Mouse (Mus musculus) thymus, postnatal 0 days (tissue): Measurements from ENCODE around the gene Yipf4. TPM values are rescaled to one million over a fixed set of nuclear protein-coding genes. Genes with fewer than 3 reads are reported as not detected.
A peak's percentile ranks its signal among the peaks of the same experiment; 100 is the strongest.
"Not testable (repeated sequence)": the region's sequence is repeated elsewhere in the genome, so short reads cannot be mapped to it uniquely, and the experiment has no call there.

Experiments
- DNase-seq: peaks from one replicate; pipeline ENCODE4 v3.0.0-alpha.2; 2015; ENCODE audit warnings: low spot score
- polyA plus RNA-seq: library from polyadenylated mRNA; unstranded; fragments of >200 nt; fragmentation: Nextera tagmentation; extraction: Ambion mirVana; gene quantifications from 2 replicates; pipeline ENCODE4 v1.2.1, GENCODE M21; 2015

Gene Yipf4
- polyA plus RNA-seq: 95.4 and 98.3 TPM in 2 replicates

GRCm38 (mm10) chr17:74489024-74489900 lies at the start of gene Yipf4:
Gene Yipf4, plus strand, starts transcription at chr17:74489493.
- peak; percentile 97 for DNase-seq

GRCm38 (mm10) chr17:74440486-74440885 lies 48.8 kb upstream of the Yipf4 start:
- no peak for DNase-seq

DNA sequence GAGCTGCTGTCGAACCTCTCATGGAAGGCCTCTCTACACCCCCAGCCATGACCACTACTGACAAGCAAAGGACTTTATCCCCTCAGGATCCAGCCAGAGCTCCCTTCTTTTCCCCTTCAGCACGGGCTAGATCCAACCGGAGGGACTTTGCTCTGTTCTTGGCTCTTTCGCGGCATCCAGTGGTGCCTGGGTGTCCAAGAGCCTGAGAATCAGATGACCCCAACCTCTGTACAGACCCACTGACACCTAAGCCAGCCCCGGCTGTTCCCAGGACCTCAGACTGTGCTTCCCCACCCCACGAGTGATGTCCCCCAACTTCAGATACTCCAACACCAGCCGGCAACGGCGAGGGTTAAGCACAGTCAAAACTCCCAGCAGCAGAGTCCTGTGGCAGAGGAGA lies 39.5 kb upstream of the Yipf4 start:
- no peak for DNase-seq

GRCm38 (mm10) chr17:74453928-74454327 lies 35.4 kb upstream of the Yipf4 start:
- no peak for DNase-seq

DNA sequence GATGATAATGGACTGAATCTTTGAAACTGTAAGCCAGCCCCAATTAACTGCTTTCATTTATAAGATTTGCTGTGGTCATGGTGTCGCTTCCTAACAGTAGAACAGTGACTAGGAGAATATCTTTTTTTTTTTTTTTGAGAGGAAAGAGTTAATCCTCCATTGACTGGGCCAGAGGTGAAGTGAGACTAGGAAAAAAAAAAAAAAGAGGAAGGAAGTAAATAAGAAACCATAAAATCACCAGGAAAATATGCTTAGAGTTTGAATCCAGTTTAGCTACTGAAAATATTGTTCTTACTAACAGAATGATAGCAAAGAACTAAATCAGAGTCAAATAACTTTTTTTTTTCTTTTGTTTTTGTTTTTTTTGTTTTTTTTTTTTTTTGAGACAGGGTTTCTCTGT lies 34.6 kb upstream of the Yipf4 start:
- no peak for DNase-seq

- DNase-seq: no peak
Observed at GRCm38 (mm10) chr17:74455426-74455825, 33.9 kb upstream of the Yipf4 start.

GRCm38 (mm10) chr17:74456825-74457224 lies 32.5 kb upstream of the Yipf4 start:
- no peak for DNase-seq

- DNase-seq: no peak
Observed at GRCm38 (mm10) chr17:74457972-74458677, 31.2 kb upstream of the Yipf4 start.

GRCm38 (mm10) chr17:74458711-74459408 lies 30.4 kb upstream of the Yipf4 start, which contains the start of gene Nlrc4:
Gene Nlrc4, minus strand, starts transcription at chr17:74459142.
- peak; percentile 19 for DNase-seq

DNA sequence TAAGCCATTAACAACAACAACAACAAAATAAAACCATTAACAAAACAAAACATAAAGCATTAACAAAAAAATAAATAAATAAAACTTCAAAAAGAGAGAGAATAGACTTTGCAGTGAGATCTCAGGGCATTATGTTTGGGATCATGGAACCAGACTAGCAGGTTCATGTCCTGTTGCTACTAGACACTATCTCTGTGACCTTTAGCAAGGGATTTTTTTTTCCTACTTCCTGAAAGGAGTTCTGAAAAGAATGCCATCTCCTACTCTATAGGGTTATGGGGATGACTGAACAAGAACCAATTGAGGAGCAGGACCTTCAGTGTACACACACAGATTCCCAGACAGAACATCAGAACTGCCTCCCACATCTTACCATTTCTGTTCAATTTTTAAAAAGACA lies 25.8 kb upstream of the Yipf4 start:
- no peak for DNase-seq

DNA sequence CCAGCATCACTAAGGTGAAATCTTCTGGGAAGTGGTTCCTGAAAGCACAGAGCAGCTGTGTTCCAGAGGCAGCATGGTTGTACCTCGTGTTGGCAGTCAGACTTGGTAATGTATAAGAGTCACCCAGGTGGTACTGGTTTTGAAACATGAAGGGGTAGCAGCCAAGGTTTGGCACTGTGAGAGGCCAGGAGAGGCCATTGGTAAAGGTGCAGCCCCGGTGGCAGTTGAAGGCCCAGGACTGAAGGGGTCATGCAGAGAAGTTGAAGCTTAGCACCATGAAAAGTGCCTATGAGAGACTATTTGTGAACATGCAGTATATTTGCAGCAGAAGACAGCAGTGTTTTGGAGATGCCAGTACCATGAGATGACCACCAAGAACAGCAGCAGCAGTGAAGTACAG lies 21.3 kb upstream of the Yipf4 start:
- DNase-seq: not testable (repeated sequence)

DNA sequence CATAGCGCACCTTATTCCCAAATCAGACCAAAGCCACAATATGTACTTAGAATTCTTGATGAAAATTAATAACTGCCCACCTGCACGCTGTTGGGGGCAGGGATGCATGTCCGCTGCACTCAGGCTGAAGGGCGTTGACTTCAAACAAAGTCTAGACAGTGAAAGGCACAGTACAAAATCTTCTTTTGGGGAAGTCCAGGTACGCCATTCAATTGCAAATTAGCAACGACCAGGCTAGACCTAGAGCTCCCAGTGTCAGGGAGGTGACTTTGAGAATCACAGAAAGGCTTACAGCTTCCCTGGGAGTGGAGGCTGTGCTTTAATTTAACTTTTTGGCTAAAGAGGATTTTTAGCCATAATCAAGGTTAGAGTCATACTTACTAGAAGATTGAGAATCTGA lies 19.2 kb upstream of the Yipf4 start:
- DNase-seq: not testable (repeated sequence)

GRCm38 (mm10) chr17:74480361-74481069 lies 8.8 kb upstream of the Yipf4 start:
- DNase-seq: no peak

GRCm38 (mm10) chr17:74489901-74490220 lies 568 bp downstream of the Yipf4 start:
- DNase-seq: no peak

- no peak for DNase-seq
Observed at GRCm38 (mm10) chr17:74491565-74491964, 2.3 kb downstream of the Yipf4 start.

GRCm38 (mm10) chr17:74500204-74500603 lies 10.9 kb downstream of the Yipf4 start:
- DNase-seq: no peak

GRCm38 (mm10) chr17:74501085-74501484 lies 11.8 kb downstream of the Yipf4 start:
- DNase-seq: no peak

DNA sequence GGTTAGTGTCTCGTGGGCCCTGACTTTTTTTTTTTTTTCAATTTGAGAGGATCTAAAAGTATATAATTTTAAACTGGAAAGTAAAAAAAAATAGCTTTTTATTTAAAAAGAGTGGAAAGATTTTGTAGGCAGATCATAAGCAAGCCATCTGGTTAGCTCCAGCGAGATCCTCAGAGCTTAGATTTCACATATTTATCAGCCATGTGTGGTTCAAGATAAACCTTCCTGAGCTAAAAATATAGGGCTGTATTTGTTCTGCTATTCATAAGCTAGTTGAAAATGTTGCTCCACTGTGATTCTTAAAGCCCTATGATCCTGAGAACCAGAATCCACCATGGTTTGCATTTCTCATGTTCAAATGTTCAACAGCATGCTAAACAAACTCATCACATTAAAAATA lies 18.6 kb downstream of the Yipf4 start:
- DNase-seq: no peak

- DNase-seq: peak; percentile 11
Observed at GRCm38 (mm10) chr17:74508600-74508999, 19.3 kb downstream of the Yipf4 start.

DNA sequence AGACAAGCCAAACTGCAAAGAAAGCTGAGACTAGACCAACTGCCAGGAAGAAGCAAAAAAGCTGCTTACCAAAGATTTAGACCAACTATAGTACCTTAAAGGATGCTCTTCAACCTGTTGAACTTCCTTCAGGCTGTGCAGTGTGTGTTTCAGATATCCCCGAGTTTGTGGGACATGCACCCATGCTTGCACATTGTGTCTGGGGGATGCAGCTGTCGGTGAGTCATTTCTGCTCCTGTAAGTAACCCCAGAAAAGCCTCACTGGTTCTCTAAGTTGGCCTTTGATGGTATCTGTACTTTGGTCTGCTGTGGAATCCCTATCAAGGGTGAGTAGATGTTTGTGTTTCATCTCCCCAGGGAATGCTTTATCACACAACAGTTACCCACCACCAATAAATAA lies 23.0 kb downstream of the Yipf4 start:
- no peak for DNase-seq
